Mouse (Mus musculus): ENCODE data around the gene Ifnz.

DNA sequence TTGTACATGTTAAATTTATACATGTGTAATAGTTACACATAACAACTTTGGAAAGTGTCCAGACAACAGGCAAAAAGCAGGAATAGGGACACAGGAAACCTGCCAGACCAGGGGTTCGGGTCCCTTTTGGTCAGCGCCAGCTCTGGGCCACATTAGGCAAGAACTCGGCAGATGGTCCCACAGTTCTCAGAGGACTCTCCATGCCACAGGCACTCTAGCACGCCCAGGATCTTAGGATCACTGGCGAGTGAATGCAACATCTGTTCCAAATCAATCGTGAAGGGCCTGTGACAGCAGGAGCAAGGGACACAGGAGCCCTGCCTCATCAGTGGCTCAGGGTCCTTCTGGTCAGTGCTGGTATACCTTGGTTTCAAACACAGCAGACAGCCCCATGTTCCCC is 32.0 kb upstream of the Ifnz start:
- no peak for TF ChIP-seq CTCF (IDR thresholded peaks at IDR 0.05; ENCODE audit: control insufficient read depth, insufficient read depth, insufficient read length)
- no peak for TF ChIP-seq MYOG (IDR thresholded peaks at IDR 0.05; ENCODE audit: control insufficient read depth, extremely low read depth, insufficient read length)
- no peak for TF ChIP-seq USF1 (IDR thresholded peaks at IDR 0.05; ENCODE audit: low read depth)
- TF ChIP-seq CEBPB (IDR thresholded peaks at IDR 0.05; ENCODE audit: low read depth), result no peak
- TF ChIP-seq MAX (IDR thresholded peaks at IDR 0.05), result no peak
- TF ChIP-seq FOSL1 (IDR thresholded peaks at IDR 0.05; ENCODE audit: insufficient read depth, low read length, poor library complexity, severe bottlenecking), result no peak
- no peak for TF ChIP-seq MYOD1 (IDR thresholded peaks at IDR 0.05; ENCODE audit: control insufficient read depth, insufficient read length, low read depth)
